In the genomic region with DNA sequence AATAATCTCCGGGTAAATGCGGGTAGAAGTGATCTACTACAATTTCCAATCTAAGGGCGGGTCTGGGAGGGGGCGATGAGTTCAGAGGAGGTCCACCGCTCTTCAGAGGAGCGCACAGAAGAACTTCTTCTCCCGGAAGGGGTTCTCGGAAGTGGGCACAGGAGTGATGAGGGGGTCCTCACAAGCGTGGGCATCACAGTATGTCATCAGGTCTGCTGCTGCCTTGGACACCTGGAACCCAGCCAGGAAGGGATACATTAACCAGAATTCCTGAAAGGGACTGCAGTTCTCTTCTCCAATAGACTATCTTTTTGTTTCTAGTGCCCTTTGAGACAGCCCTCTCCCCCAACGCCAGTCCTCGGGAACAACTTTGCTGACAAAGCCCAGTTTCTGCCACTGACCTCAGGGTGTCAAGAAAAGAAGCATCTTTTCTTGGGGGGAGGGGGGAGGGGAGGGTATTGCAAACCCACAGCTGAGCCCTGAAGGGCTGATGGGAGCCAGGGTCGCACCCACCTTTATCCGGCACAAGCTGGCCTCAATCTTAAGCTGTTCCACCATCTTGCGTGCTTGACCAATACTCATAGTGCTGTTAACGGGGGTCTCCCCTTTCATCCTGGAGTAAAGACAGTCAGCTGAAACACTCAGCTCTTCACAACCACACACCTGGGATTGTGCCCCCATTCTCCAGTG, we compare ENCODE assay signal across 8 mouse cellular contexts. TPM values are rescaled to one million over a fixed set of nuclear protein-coding genes. Genes with fewer than 3 reads are reported as not detected.
A peak's percentile ranks its signal among the peaks of the same experiment; 100 is the strongest.
DNase-seq lines count a peak whose midpoint lies in the region; ATAC-seq and TF ChIP-seq lines count a peak whose summit lies in the region.

No protein-coding gene starts in this region.

- 19% methylated on average over 15 of the region's 15 CpGs for WGBS in embryonic facial prominence, embryonic 10.5 days
- 17% methylated on average over 15 of the region's 15 CpGs for WGBS in hindbrain, embryonic 11.5 days
- 23% methylated on average over 15 of the region's 15 CpGs for WGBS in limb, embryonic 10.5 days
- 6% methylated on average over 15 of the region's 15 CpGs for WGBS in midbrain, embryonic 14.5 days

- peak overlapping the region; percentile 82 for H3K4me2 ChIP-seq in hindbrain, embryonic 11.5 days (replicated peaks; ENCODE audit: low read depth, low read length)
- H3K4me2 ChIP-seq in midbrain, embryonic 14.5 days (ENCODE audit: low read length), result peak overlapping the region; percentile 81

- peaks cover 73% of the 10 kb centered on the region for H3K36me3 ChIP-seq in C2C12 (ENCODE audit: control insufficient read depth, insufficient read depth)
- H3K36me3 ChIP-seq in embryonic facial prominence, embryonic 10.5 days (replicated peaks), result peaks cover 51% of the 10 kb centered on the region
- H3K36me3 ChIP-seq in hindbrain, embryonic 11.5 days (ENCODE audit: control insufficient read depth, insufficient read depth, low read length), result peaks cover 3% of the 10 kb centered on the region; the same call in 1 of the 2 replicates
- H3K36me3 ChIP-seq in limb, embryonic 10.5 days, result peaks cover 52% of the 10 kb centered on the region
- H3K36me3 ChIP-seq in midbrain, embryonic 14.5 days (ENCODE audit: control insufficient read depth, insufficient read depth, low read length), result peaks cover 41% of the 10 kb centered on the region

- H3ac ChIP-seq in C2C12 (ENCODE audit: control insufficient read depth, insufficient read length, low read depth), result no peak overlapping the region

- no peaks in the 10 kb centered on the region for H3K79me2 ChIP-seq in C2C12 (ENCODE audit: control insufficient read depth, insufficient read depth)

- H3K79me3 ChIP-seq in C2C12 (ENCODE audit: low read depth), result no peaks in the 10 kb centered on the region

- peak overlapping the region; percentile 97 for H3K27ac ChIP-seq in embryonic facial prominence, embryonic 10.5 days (replicated peaks)
- peak overlapping the region; percentile 97 for H3K27ac ChIP-seq in hindbrain, embryonic 11.5 days (ENCODE audit: low read depth, low read length)
- peak overlapping the region; percentile 94 for H3K27ac ChIP-seq in limb, embryonic 10.5 days
- H3K27ac ChIP-seq in midbrain, embryonic 14.5 days (replicated peaks; ENCODE audit: low read depth, low read length), result peak overlapping the region; percentile 99

- peak; percentile 20; the same call in 1 of the 2 replicates for ATAC-seq in hindbrain, embryonic 11.5 days (ENCODE audit: low FRiP score)
- ATAC-seq in midbrain, embryonic 14.5 days (ENCODE audit: low FRiP score, low TSS enrichment), result no peak

- TF ChIP-seq CTCF in C2C12 (IDR thresholded peaks at IDR 0.05; ENCODE audit: control insufficient read depth, insufficient read depth, insufficient read length), result no peak

- peaks cover 39% of the 10 kb centered on the region for H3K4me1 ChIP-seq in embryonic facial prominence, embryonic 10.5 days
- peaks cover 6% of the 10 kb centered on the region; the same call in 1 of the 2 replicates for H3K4me1 ChIP-seq in hindbrain, embryonic 11.5 days (replicated peaks; ENCODE audit: control insufficient read depth, insufficient read depth, low read length)
- peaks cover 41% of the 10 kb centered on the region for H3K4me1 ChIP-seq in limb, embryonic 10.5 days
- peaks cover 25% of the 10 kb centered on the region for H3K4me1 ChIP-seq in midbrain, embryonic 14.5 days (ENCODE audit: control insufficient read depth, insufficient read depth, low read length)

- H3K4me3 ChIP-seq in C2C12 (ENCODE audit: insufficient read depth, poor library complexity, severe bottlenecking), result peak overlapping the region; percentile 18
- peak overlapping the region; percentile 69 for H3K4me3 ChIP-seq in embryonic facial prominence, embryonic 10.5 days
- peak overlapping the region; percentile 48 for H3K4me3 ChIP-seq in hindbrain, embryonic 11.5 days (ENCODE audit: low read depth, low read length)
- H3K4me3 ChIP-seq in limb, embryonic 10.5 days, result peak overlapping the region; percentile 57
- H3K4me3 ChIP-seq in midbrain, embryonic 14.5 days (replicated peaks; ENCODE audit: low read depth, low read length), result peak overlapping the region; percentile 68

- H3K9ac ChIP-seq in hindbrain, embryonic 11.5 days (ENCODE audit: low read depth, low read length), result peak overlapping the region; percentile 76
- H3K9ac ChIP-seq in midbrain, embryonic 14.5 days (replicated peaks; ENCODE audit: low read length), result peak overlapping the region; percentile 86

- peak; percentile 63 for DNase-seq in adrenal gland, postnatal 10 days
- DNase-seq in adrenal gland, postnatal 4 days (ENCODE audit: low spot score in 2 of 2), result no peak
- no peak for DNase-seq in embryonic facial prominence, embryonic 10.5 days (ENCODE audit: low spot score)
- DNase-seq in hindbrain, embryonic 11.5 days (ENCODE audit: low spot score), result peak; percentile 58
- peak; percentile 58 for DNase-seq in limb, embryonic 10.5 days (ENCODE audit: low spot score)
- peak; percentile 65 for DNase-seq in midbrain, embryonic 14.5 days
- DNase-seq in yolk sac, embryonic 10.5 days (ENCODE audit: low spot score), result peak; percentile 42

- H3K27me3 ChIP-seq in C2C12 (ENCODE audit: control insufficient read depth, insufficient read depth, insufficient read length), result no peaks in the 10 kb centered on the region
- no peaks in the 10 kb centered on the region for H3K27me3 ChIP-seq in embryonic facial prominence, embryonic 10.5 days (replicated peaks; ENCODE audit: low read depth, poor library complexity, severe bottlenecking)
- no peaks in the 10 kb centered on the region for H3K27me3 ChIP-seq in hindbrain, embryonic 11.5 days (ENCODE audit: control insufficient read depth, insufficient read depth, low read length)
- no peaks in the 10 kb centered on the region for H3K27me3 ChIP-seq in limb, embryonic 10.5 days (ENCODE audit: low read depth, poor library complexity, severe bottlenecking)
- H3K27me3 ChIP-seq in midbrain, embryonic 14.5 days (ENCODE audit: control insufficient read depth, insufficient read depth, low read length), result no peaks in the 10 kb centered on the region

- H3K9me3 ChIP-seq in embryonic facial prominence, embryonic 10.5 days, result no peaks in the 10 kb centered on the region
- no peaks in the 10 kb centered on the region for H3K9me3 ChIP-seq in hindbrain, embryonic 11.5 days (ENCODE audit: control insufficient read depth, low read length)
- no peaks in the 10 kb centered on the region for H3K9me3 ChIP-seq in limb, embryonic 10.5 days (replicated peaks)
- no peaks in the 10 kb centered on the region for H3K9me3 ChIP-seq in midbrain, embryonic 14.5 days (ENCODE audit: control insufficient read depth, low read length)

TF ChIP-seq in C2C12, 6 proteins besides CTCF, POLR2A, EP300 and RAD21 (continues in another document):
- no peak for TF ChIP-seq FOSL1 (IDR thresholded peaks at IDR 0.05; ENCODE audit: insufficient read depth, low read length, poor library complexity, severe bottlenecking)
- no peak for TF ChIP-seq MYOG (IDR thresholded peaks at IDR 0.05; ENCODE audit: control insufficient read depth, extremely low read depth, insufficient read length)
- TF ChIP-seq MAX (IDR thresholded peaks at IDR 0.05), result no peak

RNA-seq across cellular contexts. Expression of gene Gng3, which starts 0.8 kb away (rescaled TPM):
- total RNA-seq in adrenal gland, postnatal 10 days (2021), result 1 to 10 TPM; 5.8 to 9.8 TPM
- 10 to 100 TPM; 14.5 to 16.3 TPM for total RNA-seq in adrenal gland, postnatal 4 days (2021)
- 0.20 TPM for polyA plus RNA-seq in C2C12 (2012; fragmentation: generic; extraction: Trizol)
- polyA plus RNA-seq in embryonic facial prominence, embryonic 10.5 days (2016; fragmentation: Nextera tagmentation; extraction: Ambion mirVana), result 29.3 and 32.0 TPM in 2 replicates
- 158 TPM in 2 replicates for polyA plus RNA-seq in hindbrain, embryonic 11.5 days (2014; fragmentation: Nextera tagmentation; extraction: Ambion mirVana)
- 5.0 and 7.2 TPM in 2 replicates for polyA plus RNA-seq in limb, embryonic 10.5 days (2016; fragmentation: Nextera tagmentation; extraction: Ambion mirVana)
- polyA plus RNA-seq in midbrain, embryonic 14.5 days (2014; fragmentation: Nextera tagmentation; extraction: Ambion mirVana), result 466 and 598 TPM in 2 replicates

RNA-seq across cellular contexts. Expression of gene Bscl2, which starts 0.9 kb away (rescaled TPM):
- 100 to 1,000 TPM; 157 to 160 TPM for total RNA-seq in adrenal gland, postnatal 10 days (2021)
- 100 to 1,000 TPM in 1 of 2 experiments, 10 to 100 TPM in 1; 91.5 to 102 TPM for total RNA-seq in adrenal gland, postnatal 4 days (2021)
- polyA plus RNA-seq in C2C12 (2012; fragmentation: generic; extraction: Trizol), result 5.4 TPM
- polyA plus RNA-seq in embryonic facial prominence, embryonic 10.5 days (2016; fragmentation: Nextera tagmentation; extraction: Ambion mirVana), result 41.4 and 44.6 TPM in 2 replicates
- polyA plus RNA-seq in hindbrain, embryonic 11.5 days (2014; fragmentation: Nextera tagmentation; extraction: Ambion mirVana), result 55.6 and 59.6 TPM in 2 replicates
- 37.2 and 42.5 TPM in 2 replicates for polyA plus RNA-seq in limb, embryonic 10.5 days (2016; fragmentation: Nextera tagmentation; extraction: Ambion mirVana)
- 78.2 and 98.7 TPM in 2 replicates for polyA plus RNA-seq in midbrain, embryonic 14.5 days (2014; fragmentation: Nextera tagmentation; extraction: Ambion mirVana)

RNA-seq across cellular contexts. Expression of gene AC129217.1, which starts 8.6 kb away (rescaled TPM):
- total RNA-seq in adrenal gland, postnatal 10 days (2021), result not detected
- total RNA-seq in adrenal gland, postnatal 4 days (2021), result not detected
- polyA plus RNA-seq in C2C12 (2012; fragmentation: generic; extraction: Trizol), result 0.54 TPM
- not detected in 2 replicates for polyA plus RNA-seq in embryonic facial prominence, embryonic 10.5 days (2016; fragmentation: Nextera tagmentation; extraction: Ambion mirVana)
- not detected in 2 replicates for polyA plus RNA-seq in hindbrain, embryonic 11.5 days (2014; fragmentation: Nextera tagmentation; extraction: Ambion mirVana)
- polyA plus RNA-seq in limb, embryonic 10.5 days (2016; fragmentation: Nextera tagmentation; extraction: Ambion mirVana), result not detected in 2 replicates
- polyA plus RNA-seq in midbrain, embryonic 14.5 days (2014; fragmentation: Nextera tagmentation; extraction: Ambion mirVana), result not detected in 2 replicates

RNA-seq across cellular contexts. Expression of gene Lrrn4cl, which starts 12.4 kb away (rescaled TPM):
- 1 to 10 TPM; 5.5 to 6.1 TPM for total RNA-seq in adrenal gland, postnatal 10 days (2021)
- total RNA-seq in adrenal gland, postnatal 4 days (2021), result 1 to 10 TPM; 3.5 to 4.2 TPM
- 0.25 TPM for polyA plus RNA-seq in C2C12 (2012; fragmentation: generic; extraction: Trizol)
- 0.55 and 0.57 TPM in 2 replicates for polyA plus RNA-seq in embryonic facial prominence, embryonic 10.5 days (2016; fragmentation: Nextera tagmentation; extraction: Ambion mirVana)
- polyA plus RNA-seq in hindbrain, embryonic 11.5 days (2014; fragmentation: Nextera tagmentation; extraction: Ambion mirVana), result 0.32 and 0.37 TPM in 2 replicates
- polyA plus RNA-seq in limb, embryonic 10.5 days (2016; fragmentation: Nextera tagmentation; extraction: Ambion mirVana), result 0.29 and 0.39 TPM in 2 replicates
- polyA plus RNA-seq in midbrain, embryonic 14.5 days (2014; fragmentation: Nextera tagmentation; extraction: Ambion mirVana), result 0.28 and 0.62 TPM in 2 replicates

RNA-seq across cellular contexts. Expression of gene Hnrnpul2, which starts 18.4 kb away (rescaled TPM):
- total RNA-seq in adrenal gland, postnatal 10 days (2021), result 10 to 100 TPM; 58.0 to 62.7 TPM
- total RNA-seq in adrenal gland, postnatal 4 days (2021), result 10 to 100 TPM; 73.5 to 83.1 TPM
- 45.5 TPM for polyA plus RNA-seq in C2C12 (2012; fragmentation: generic; extraction: Trizol)
- polyA plus RNA-seq in embryonic facial prominence, embryonic 10.5 days (2016; fragmentation: Nextera tagmentation; extraction: Ambion mirVana), result 4.8 and 5.0 TPM in 2 replicates
- 7.0 and 10.1 TPM in 2 replicates for polyA plus RNA-seq in hindbrain, embryonic 11.5 days (2014; fragmentation: Nextera tagmentation; extraction: Ambion mirVana)
- polyA plus RNA-seq in limb, embryonic 10.5 days (2016; fragmentation: Nextera tagmentation; extraction: Ambion mirVana), result 4.7 and 5.2 TPM in 2 replicates
- polyA plus RNA-seq in midbrain, embryonic 14.5 days (2014; fragmentation: Nextera tagmentation; extraction: Ambion mirVana), result 8.8 and 9.6 TPM in 2 replicates

Comparison
In these comparisons a context has a peak if more than half of its experiments do, and no peak if none do; other contexts are left out.
1. DNase-seq: peak in adrenal gland, postnatal 10 days (single experiment), hindbrain, embryonic 11.5 days (single experiment), limb, embryonic 10.5 days (single experiment), midbrain, embryonic 14.5 days (single experiment) and yolk sac, embryonic 10.5 days (single experiment); none in adrenal gland, postnatal 4 days (0 of 2) and embryonic facial prominence, embryonic 10.5 days (single experiment).
2. H3K4me3 ChIP-seq: peak in every context shown above with its lines; median percentile 69 in embryonic facial prominence, embryonic 10.5 days; 68 in midbrain, embryonic 14.5 days; 57 in limb, embryonic 10.5 days; 48 in hindbrain, embryonic 11.5 days; 18 in C2C12.
3. Peak in every context shown above with its lines, with median percentiles within 50 percentile points of each other: H3K27ac ChIP-seq.